Mouse (Mus musculus): ENCODE data around the gene Arr3. TPM values are rescaled to one million over a fixed set of nuclear protein-coding genes. Genes with fewer than 3 reads are reported as not detected.

Gene Arr3
- total RNA-seq (2021), result not detected
- long read RNA-seq, experiment 1, result 0 reads
- long read RNA-seq, experiment 2, result 0 reads

GRCm38 (mm10) chrX:100605314-100605713 lies at the start of gene Arr3:
Gene Arr3, plus strand, starts transcription at chrX:100605497.
- no peak for DNase-seq
- intact Hi-C loops (cut with DNase I; ENCODE audit: low total_unique reads), result loop anchor here (10.0 kb wide), 1 partner anchor 359 kb away; no protein-coding TSS in a partner anchor

GRCm38 (mm10) chrX:100556026-100556425 lies 49.3 kb upstream of the Arr3 start:
- intact Hi-C loops (cut with DNase I; ENCODE audit: low total_unique reads), result loop anchor here (10.0 kb wide), 1 partner anchor 111 kb away; the partner anchor contains the start of gene Awat2
- no peak for DNase-seq

GRCm38 (mm10) chrX:100565696-100566095 lies 39.6 kb upstream of the Arr3 start:
- intact Hi-C loops (cut with DNase I; ENCODE audit: low total_unique reads), result no loop called here
- DNase-seq, result no peak

- intact Hi-C loops (cut with DNase I; ENCODE audit: low total_unique reads), result no loop called here
- DNase-seq, result no peak
These were observed 33.3 kb upstream of the Arr3 start, which contains the start of gene Awat1 for GRCm38 (mm10) chrX:100571951-100572350. Gene Awat1, plus strand, starts transcription at chrX:100572251.

GRCm38 (mm10) chrX:100594791-100595190 lies 10.5 kb upstream of the Arr3 start, which contains the start of gene P2ry4:
Gene P2ry4, minus strand, starts transcription at chrX:100594869.
- intact Hi-C loops (cut with DNase I; ENCODE audit: low total_unique reads), result no loop called here
- no peak for DNase-seq

- peak; percentile 19 for DNase-seq
- intact Hi-C loops (cut with DNase I; ENCODE audit: low total_unique reads), result no loop called here
These were observed 7.9 kb upstream of the Arr3 start for GRCm38 (mm10) chrX:100597439-100597838.

- intact Hi-C loops (cut with DNase I; ENCODE audit: low total_unique reads), result loop anchor here (10.0 kb wide), 1 partner anchor 365 kb away; no protein-coding TSS in a partner anchor
These were observed 5.5 kb upstream of the Arr3 start for GRCm38 (mm10) chrX:100599755-100600154.

GRCm38 (mm10) chrX:100618488-100618887 lies 13.2 kb downstream of the Arr3 start:
- intact Hi-C loops (cut with DNase I; ENCODE audit: low total_unique reads), result no loop called here
- DNase-seq, result no peak

More at GRCm38 (mm10) chrX:100599755-100600154, 5.5 kb upstream of the Arr3 start:
- DNase-seq, result no peak

- intact Hi-C loops (cut with DNase I; ENCODE audit: low total_unique reads), result no loop called here
- DNase-seq, result no peak
These were observed 16.1 kb downstream of the Arr3 start for GRCm38 (mm10) chrX:100621366-100621765.

- intact Hi-C loops (cut with DNase I; ENCODE audit: low total_unique reads), result no loop called here
- DNase-seq, result no peak
These were observed 18.9 kb downstream of the Arr3 start for GRCm38 (mm10) chrX:100624242-100624641.

- intact Hi-C loops (cut with DNase I; ENCODE audit: low total_unique reads), result no loop called here
- no peak for DNase-seq
These were observed 19.8 kb downstream of the Arr3 start for GRCm38 (mm10) chrX:100625146-100625545.

- no peak for DNase-seq
- intact Hi-C loops (cut with DNase I; ENCODE audit: low total_unique reads), result no loop called here
These were observed 20.2 kb downstream of the Arr3 start, which contains the start of gene Kif4 for GRCm38 (mm10) chrX:100625546-100625801. Gene Kif4, plus strand, starts transcription at chrX:100625737.

- intact Hi-C loops (cut with DNase I; ENCODE audit: low total_unique reads), result no loop called here
- DNase-seq, result peak; percentile 91
These were observed 20.8 kb downstream of the Arr3 start, which contains the start of gene Pdzd11 for GRCm38 (mm10) chrX:100625802-100626793. Gene Pdzd11, minus strand, starts transcription at chrX:100626568.

- intact Hi-C loops (cut with DNase I; ENCODE audit: low total_unique reads), result no loop called here
- no peak for DNase-seq
These were observed 23.8 kb downstream of the Arr3 start for GRCm38 (mm10) chrX:100629076-100629475.

GRCm38 (mm10) chrX:100638477-100638876 lies 33.2 kb downstream of the Arr3 start:
- intact Hi-C loops (cut with DNase I; ENCODE audit: low total_unique reads), result no loop called here
- DNase-seq, result no peak

- no peak for DNase-seq
- intact Hi-C loops (cut with DNase I; ENCODE audit: low total_unique reads), result no loop called here
These were observed 47.6 kb downstream of the Arr3 start for GRCm38 (mm10) chrX:100652848-100653247.

GRCm38 (mm10) chrX:100664825-100665224 lies 59.5 kb downstream of the Arr3 start:
- intact Hi-C loops (cut with DNase I; ENCODE audit: low total_unique reads), result no loop called here
- DNase-seq, result no peak

Measured in gastrocnemius, postnatal 14 days (tissue).